Mouse (Mus musculus) olfactory bulb, adult 2 months (tissue): ENCODE measurements around the gene Anxa4.

Source experiments
- CTCF ChIP-seq: fragments of 200-500 bp; IDR thresholded peaks from 2 replicates; pipeline ENCODE4 v1.5.1; 2012; ENCODE audit warnings: low read depth, mild to moderate bottlenecking, low read length, moderate library complexity; ENCODE audit not compliant: insufficient read depth
- POLR2A ChIP-seq: fragments of 200-500 bp; IDR thresholded peaks from 2 replicates; pipeline ENCODE4 v1.6.1; 2012; ENCODE audit warnings: mild to moderate bottlenecking, low read depth, low read length, moderate library complexity; ENCODE audit not compliant: insufficient read depth

GRCm38 (mm10) chr6:86793957-86794356 is 573 bp upstream of the Anxa4 start:
- TF ChIP-seq CTCF = no peak
- no peak for TF ChIP-seq POLR2A
